Mouse (Mus musculus) right cerebral cortex, adult 2 months (tissue): Measurements from ENCODE around the gene Zfp143.
"Not testable (repeated sequence)": the region's sequence is repeated elsewhere in the genome, so short reads cannot be mapped to it uniquely, and the experiment has no call there.

ENCODE experiments used
- DNase-seq, 2 experiments: peaks; one replicate each; pipeline ENCODE4 v3.0.0; 2021 to 2022; ENCODE audit warnings: low spot score in 2 of 2

The Zfp143 gene

GRCm38 (mm10) chr7:110061199-110061751 lies at the start of gene Zfp143:
Gene Zfp143 (plus strand): TSS chr7:110061217.
- peak; percentile 100 for DNase-seq

GRCm38 (mm10) chr7:110011417-110011816 lies 49.6 kb upstream of the Zfp143 start:
- no peak for DNase-seq

GRCm38 (mm10) chr7:110014272-110014671 lies 46.7 kb upstream of the Zfp143 start:
- DNase-seq: no peak

- DNase-seq: peak; percentile 95 to 97
Measured at GRCm38 (mm10) chr7:110018117-110018630, 42.8 kb upstream of the Zfp143 start, which contains the start of gene Ipo7. Gene Ipo7 (plus strand): TSS chr7:110018274.

- DNase-seq: peak in 1 of 2 experiments; percentile 15
Measured at GRCm38 (mm10) chr7:110018631-110019482, 42.2 kb upstream of the Zfp143 start.

- DNase-seq: no peak
Measured at GRCm38 (mm10) chr7:110023553-110023952, 37.5 kb upstream of the Zfp143 start.

- no peak for DNase-seq
Measured at GRCm38 (mm10) chr7:110026594-110026993, 34.4 kb upstream of the Zfp143 start.

- no peak for DNase-seq
Measured at GRCm38 (mm10) chr7:110028826-110029225, 32.2 kb upstream of the Zfp143 start.

- no peak for DNase-seq
Measured at GRCm38 (mm10) chr7:110030342-110030741, 30.7 kb upstream of the Zfp143 start.

- DNase-seq: not testable (repeated sequence)
Measured at GRCm38 (mm10) chr7:110057723-110058122, 3.3 kb upstream of the Zfp143 start.

- DNase-seq: no peak
Measured at GRCm38 (mm10) chr7:110059092-110059785, 1.8 kb upstream of the Zfp143 start.

- DNase-seq: no peak
Measured at GRCm38 (mm10) chr7:110060106-110060668, 830 bp upstream of the Zfp143 start.

- DNase-seq: peak in 1 of 2 experiments; percentile 26
Measured at GRCm38 (mm10) chr7:110060669-110061198, 283 bp upstream of the Zfp143 start.

GRCm38 (mm10) chr7:110061752-110062273 lies 796 bp downstream of the Zfp143 start:
- peak; percentile 70 to 77 for DNase-seq

- no peak for DNase-seq
Measured at GRCm38 (mm10) chr7:110063731-110064130, 2.7 kb downstream of the Zfp143 start.

- no peak for DNase-seq
Measured at GRCm38 (mm10) chr7:110069070-110069469, 8.1 kb downstream of the Zfp143 start.

- DNase-seq: no peak
Measured at GRCm38 (mm10) chr7:110078168-110078567, 17.2 kb downstream of the Zfp143 start.

GRCm38 (mm10) chr7:110083386-110084165 lies 22.6 kb downstream of the Zfp143 start:
- DNase-seq: peak; percentile 57

- DNase-seq: no peak
Measured at GRCm38 (mm10) chr7:110085217-110085616, 24.2 kb downstream of the Zfp143 start.

- DNase-seq: no peak
Measured at GRCm38 (mm10) chr7:110087914-110088313, 26.9 kb downstream of the Zfp143 start.
